Mouse (Mus musculus): ENCODE results near the gene Jade2. TPM values are rescaled to one million over a fixed set of nuclear protein-coding genes. Genes with fewer than 3 reads are reported as not detected.

Jade2 gene
- total and polyA plus RNA-seq, 3 experiments, result 25.6 to 60.1 (median 58.2) TPM

DNA sequence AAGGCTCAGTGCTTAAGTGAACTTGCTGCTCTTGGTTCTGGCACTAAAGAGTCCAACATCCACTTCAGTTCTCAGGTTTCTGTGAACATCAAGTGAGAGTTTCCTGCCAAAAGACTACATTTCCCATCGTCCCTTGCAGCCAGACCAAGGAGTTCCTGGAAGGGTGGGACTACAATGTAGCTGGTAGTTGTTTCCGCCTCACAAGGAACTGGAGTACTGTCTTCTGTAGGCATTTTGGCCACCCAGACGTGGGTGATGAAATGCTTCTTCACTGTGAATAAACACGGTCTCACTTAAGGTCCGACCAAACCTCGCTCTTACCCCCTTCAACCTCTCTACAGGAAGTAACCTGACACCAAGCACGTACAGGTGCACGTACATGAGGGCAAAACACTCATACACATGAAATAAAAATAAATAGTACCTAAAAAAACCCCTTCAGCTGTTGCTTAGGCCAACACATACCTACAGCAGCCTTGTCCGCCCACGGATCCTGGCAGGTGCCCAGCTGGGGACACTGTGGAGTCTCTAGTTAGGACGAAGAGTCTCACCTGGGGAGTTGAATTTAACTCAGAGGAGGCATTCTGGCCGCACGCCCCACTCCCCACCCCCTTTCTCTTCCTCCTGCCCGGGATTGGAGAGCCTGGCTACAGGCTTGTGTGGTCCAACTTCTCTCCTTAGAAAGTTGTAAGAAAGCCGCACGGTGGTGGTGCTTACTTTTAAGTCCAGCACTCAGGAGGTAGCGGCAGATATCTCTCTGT, 52.1 kb downstream of the Jade2 start:
- dilution Hi-C loops (cut with MboI; ENCODE audit: extremely low pct_ligation_motif_present, extremely low pct_unique_long_range_greater_than_20kb, low sequenced_read_pairs), result no loop called here
- peak overlapping the region; percentile 22; the same call in 1 of the 2 replicates for H3K9ac ChIP-seq (ENCODE audit: insufficient read depth, low read depth)
- peak overlapping the region; percentile 47 for H3K27ac ChIP-seq (ENCODE audit: insufficient read depth, low read depth)
- no peaks in the 10 kb centered on the region for H3K36me3 ChIP-seq (replicated peaks in 1 of 2; ENCODE audit: control insufficient read depth in 1 of 2, insufficient read depth in 1 of 2, low read length in 1 of 2)
- H3K79me2 ChIP-seq (replicated peaks; ENCODE audit: control insufficient read depth, extremely low read depth, insufficient read depth, poor library complexity, severe bottlenecking), result no peaks in the 10 kb centered on the region
- H3K27me3 ChIP-seq (replicated peaks), result no peaks in the 10 kb centered on the region
- H3K4me2 ChIP-seq (ENCODE audit: insufficient read depth, low read depth, poor library complexity, severe bottlenecking), result peak overlapping the region; percentile 25
- H3K4me1 ChIP-seq (ENCODE audit: control insufficient read depth in 1 of 2, insufficient read depth in 2 of 2), result peaks cover 5 to 33% of the 10 kb centered on the region in 2 experiments; a peak in 3 of 4 replicates
- peak overlapping the region; percentile 20 to 44 (median 26) for H3K4me3 ChIP-seq (replicated peaks in 1 of 3; ENCODE audit: low read depth in 2 of 3, low read length in 2 of 3, poor library complexity in 1 of 3)
- H3K9me3 ChIP-seq (replicated peaks; ENCODE audit: low read length), result no peaks in the 10 kb centered on the region
- in situ Hi-C loops (cut with MboI; ENCODE audit: low pct_ligation_motif_present, low pct_unique_long_range_greater_than_20kb, low sequenced_read_pairs), result no loop called here
- DNase-seq (ENCODE audit: extremely low read depth), result peak; percentile 92
- TF ChIP-seq PAX5 (IDR thresholded peaks at IDR 0.05; ENCODE audit: low read length) (no peak), UBTF (IDR thresholded peaks at IDR 0.05; ENCODE audit: low read depth, low read length) (no peak), TCF12 (IDR thresholded peaks at IDR 0.05; ENCODE audit: low read depth, low read length) (peak; percentile 71; the same call in 1 of the 2 replicates), GABPA (IDR thresholded peaks at IDR 0.05; ENCODE audit: insufficient replicate concordance, low read depth, low read length) (peak; percentile 77; the same call in 1 of the 2 replicates), MAX (IDR thresholded peaks at IDR 0.05; ENCODE audit: low read length) (peak; percentile 66; the same call in 1 of the 2 replicates), MAZ (IDR thresholded peaks at IDR 0.05; ENCODE audit: low read depth, low read length) (no peak; the same call in 1 of the 2 replicates), SIN3A (IDR thresholded peaks at IDR 0.05; ENCODE audit: low read length) (peak; percentile 59; the same call in 1 of the 2 replicates), JUND (conservative IDR thresholded peaks at IDR 0.05; ENCODE audit: low read depth, low read length) (0 out of 2 replicates have a peak, but pooled peaks have one; percentile 41), BHLHE40 (IDR thresholded peaks at IDR 0.05; ENCODE audit: low read depth, low read length) (peak; percentile 15; the same call in 1 of the 2 replicates), TBP (conservative IDR thresholded peaks at IDR 0.05; ENCODE audit: low read depth, low read length) (peak; percentile 91), EP300 (IDR thresholded peaks at IDR 0.05; ENCODE audit: low read length) (peak; percentile 47; the same call in 1 of the 2 replicates), KAT2A (IDR thresholded peaks at IDR 0.05; ENCODE audit: insufficient replicate concordance, low read length) (peak; percentile 94; the same call in 1 of the 2 replicates), MYC (IDR thresholded peaks at IDR 0.05; ENCODE audit: low read depth, low read length) (peak; percentile 73; the same call in 1 of the 2 replicates), ELF1 (IDR thresholded peaks at IDR 0.05; ENCODE audit: low read depth, low read length) (peak; percentile 99), ZNF384 (IDR thresholded peaks at IDR 0.05; ENCODE audit: low read depth, low read length) (peak; percentile 44; the same call in 1 of the 2 replicates), SMC3 (IDR thresholded peaks at IDR 0.05; ENCODE audit: low read depth, low read length) (no peak; the same call in 1 of the 2 replicates), ETS1 (conservative IDR thresholded peaks at IDR 0.05; ENCODE audit: low read depth, low read length) (no peak), CHD2 (IDR thresholded peaks at IDR 0.05; ENCODE audit: low read length) (peak; percentile 45; the same call in 1 of the 2 replicates), RCOR1 (conservative IDR thresholded peaks at IDR 0.05; ENCODE audit: low read depth, low read length) (no peak), IRF4 (IDR thresholded peaks at IDR 0.05; ENCODE audit: low read depth, low read length) (peak; percentile 45; the same call in 1 of the 2 replicates), ZMIZ1 (IDR thresholded peaks at IDR 0.05; ENCODE audit: low read depth, low read length) (peak; percentile 35; the same call in 1 of the 2 replicates), NELFE (IDR thresholded peaks at IDR 0.05; ENCODE audit: low read depth, low read length) (peak; percentile 90), HCFC1 (IDR thresholded peaks at IDR 0.05; ENCODE audit: low read depth, low read length) (peak; percentile 100), MXI1 (IDR thresholded peaks at IDR 0.05; ENCODE audit: low read depth, low read length) (peak; percentile 56; the same call in 1 of the 2 replicates), POLR2A (IDR thresholded peaks at IDR 0.05; ENCODE audit: low read depth, low read length) (peak; percentile 92), NRF1 (IDR thresholded peaks at IDR 0.05; ENCODE audit: low read depth, low read length) (peak; percentile 43; the same call in 1 of the 2 replicates), POLR2AphosphoS2 (IDR thresholded peaks at IDR 0.05; ENCODE audit: low read depth, low read length) (peak; percentile 93; the same call in 1 of the 2 replicates)
